Mouse (Mus musculus): ENCODE results near the gene Emp3.
"Not testable (repeated sequence)": the region's sequence is repeated elsewhere in the genome, so short reads cannot be mapped to it uniquely, and the experiment has no call there.

GRCm38 (mm10) chr7:45898125-45898524 lies 23.1 kb downstream of the Emp3 start:
- TF ChIP-seq CTCF (conservative IDR thresholded peaks at IDR 0.05; ENCODE audit: low read length), result peak; percentile 35
- TF ChIP-seq POU5F1, NANOG (IDR thresholded peaks at IDR 0.05; ENCODE audit: borderline replicate concordance, low read length): not testable (repeated sequence)

All from E14TG2a.4 (cell line).